Mouse (Mus musculus) neural tube, embryonic 10.5 days (tissue): Measurements from ENCODE around the gene Gdf15.

ENCODE experiments used
- DNase-seq: peaks from one replicate; pipeline ENCODE4 v3.0.0-alpha.2; 2017; ENCODE audit warnings: low spot score; ENCODE audit errors: extremely low spot score

The Gdf15 gene

GRCm38 (mm10) chr8:70606780-70607602 is 25.3 kb downstream of the Gdf15 start:
- DNase-seq: no peak

- no peak for DNase-seq
Observed at GRCm38 (mm10) chr8:70605871-70606779, 26.1 kb downstream of the Gdf15 start.

- no peak for DNase-seq
Observed at GRCm38 (mm10) chr8:70604558-70604957, 27.7 kb downstream of the Gdf15 start.

GRCm38 (mm10) chr8:70602139-70602811 is 30.0 kb downstream of the Gdf15 start:
- no peak for DNase-seq

GRCm38 (mm10) chr8:70601271-70601649 is 31.0 kb downstream of the Gdf15 start:
- peak; percentile 98 for DNase-seq

- DNase-seq: peak; percentile 61
Observed at GRCm38 (mm10) chr8:70600473-70601270, 31.6 kb downstream of the Gdf15 start.

GRCm38 (mm10) chr8:70599507-70600290 is 32.6 kb downstream of the Gdf15 start:
- no peak for DNase-seq

GRCm38 (mm10) chr8:70598722-70599121 is 33.5 kb downstream of the Gdf15 start:
- no peak for DNase-seq

GRCm38 (mm10) chr8:70598283-70598682 is 34.0 kb downstream of the Gdf15 start:
- DNase-seq: peak; percentile 89

GRCm38 (mm10) chr8:70597417-70598272 is 34.6 kb downstream of the Gdf15 start:
- peak; percentile 55 for DNase-seq

- no peak for DNase-seq
Observed at GRCm38 (mm10) chr8:70596775-70597416, 35.4 kb downstream of the Gdf15 start.

- DNase-seq: no peak
Observed at GRCm38 (mm10) chr8:70596216-70596615, 36.0 kb downstream of the Gdf15 start.

- no peak for DNase-seq
Observed at GRCm38 (mm10) chr8:70595811-70596210, 36.4 kb downstream of the Gdf15 start.

- peak; percentile 60 for DNase-seq
Observed at GRCm38 (mm10) chr8:70594621-70595564, 37.4 kb downstream of the Gdf15 start.

- peak; percentile 94 for DNase-seq
Observed at GRCm38 (mm10) chr8:70593961-70594609, 38.2 kb downstream of the Gdf15 start, which contains the start of gene Isyna1. Gene Isyna1 (plus strand): TSS chr8:70594373.

GRCm38 (mm10) chr8:70593173-70593572 is 39.1 kb downstream of the Gdf15 start:
- DNase-seq: peak; percentile 25

- no peak for DNase-seq
Observed at GRCm38 (mm10) chr8:70591569-70591968, 40.7 kb downstream of the Gdf15 start.
